ENCODE assay signal across 8 mouse cellular contexts in the genomic region with DNA sequence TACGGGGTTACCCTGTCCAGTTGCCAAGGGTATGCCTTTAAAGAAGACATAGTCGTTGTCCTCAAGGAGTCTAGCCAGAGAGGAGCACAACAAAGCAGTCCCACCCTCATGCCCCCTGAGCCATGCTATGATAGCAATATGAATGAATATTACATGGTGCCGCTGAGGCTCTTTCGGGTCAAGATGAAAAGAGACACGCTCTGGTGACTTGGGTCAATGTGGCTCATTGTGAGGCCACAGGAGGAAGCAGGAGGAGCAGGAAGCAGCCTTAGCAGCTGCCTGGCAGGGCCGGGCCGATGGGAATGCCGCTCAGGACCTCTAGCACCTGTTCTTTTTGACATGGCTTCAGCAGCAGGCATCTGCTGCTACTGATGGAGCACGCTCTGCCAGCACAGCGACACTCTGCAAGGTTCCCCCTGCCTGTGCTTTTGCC.
DNase-seq lines count a peak whose midpoint lies in the region; ATAC-seq lines count a peak whose summit lies in the region.
"Had no signal": no experiment of that assay in that cellular context is flagged by ENCODE, and none has a peak within 500 bp of the region (broad histone marks: within the 10 kb centered on the region; RNA-seq: fewer than 3 reads in every experiment).

No protein-coding gene starts in this region.

- WGBS in lung, embryonic 16.5 days = 63% methylated on average over 10 of the region's 10 CpGs
- 38% methylated on average over 10 of the region's 10 CpGs for WGBS in embryonic facial prominence, embryonic 15.5 days
- 78% methylated on average over 10 of the region's 10 CpGs for WGBS in limb, embryonic 10.5 days

- no peak overlapping the region for H3K27ac ChIP-seq in lung, embryonic 16.5 days (ENCODE audit: low read length)
- H3K27ac ChIP-seq in embryonic facial prominence, embryonic 15.5 days (replicated peaks) = no peak overlapping the region
- 0 out of 2 replicates have a peak overlapping the region, but pooled peaks have one; percentile 11 for H3K27ac ChIP-seq in limb, embryonic 10.5 days
- H3K27ac ChIP-seq: embryonic facial prominence, embryonic 13.5 days had no signal

- H3K4me3 ChIP-seq in lung, embryonic 16.5 days (ENCODE audit: low read length) = no peak overlapping the region
- no peak overlapping the region for H3K4me3 ChIP-seq in embryonic facial prominence, embryonic 15.5 days (replicated peaks)
- H3K4me3 ChIP-seq in limb, embryonic 10.5 days = no peak overlapping the region
- H3K4me3 ChIP-seq: embryonic facial prominence, embryonic 13.5 days had no signal

- H3K36me3 ChIP-seq in lung, embryonic 16.5 days (ENCODE audit: control insufficient read depth, insufficient read depth, low read length) = no peaks in the 10 kb centered on the region
- H3K36me3 ChIP-seq in embryonic facial prominence, embryonic 15.5 days = no peaks in the 10 kb centered on the region
- H3K36me3 ChIP-seq in limb, embryonic 10.5 days = no peaks in the 10 kb centered on the region
- H3K36me3 ChIP-seq: embryonic facial prominence, embryonic 13.5 days had no signal

- H3K4me1 ChIP-seq in lung, embryonic 16.5 days (replicated peaks; ENCODE audit: control insufficient read depth, insufficient read depth, low read length) = no peaks in the 10 kb centered on the region
- H3K4me1 ChIP-seq in embryonic facial prominence, embryonic 15.5 days = no peaks in the 10 kb centered on the region
- peaks cover 5% of the 10 kb centered on the region; the same call in 1 of the 2 replicates for H3K4me1 ChIP-seq in limb, embryonic 10.5 days

- H3K27me3 ChIP-seq in lung, embryonic 16.5 days (ENCODE audit: control insufficient read depth, insufficient read depth, low read depth, low read length) = no peaks in the 10 kb centered on the region
- H3K27me3 ChIP-seq in embryonic facial prominence, embryonic 15.5 days = no peaks in the 10 kb centered on the region
- H3K27me3 ChIP-seq in limb, embryonic 10.5 days (ENCODE audit: low read depth, poor library complexity, severe bottlenecking) = no peaks in the 10 kb centered on the region
- H3K27me3 ChIP-seq: embryonic facial prominence, embryonic 13.5 days had no signal

- peak; percentile 31; the same call in 1 of the 2 replicates for ATAC-seq in lung, embryonic 16.5 days (ENCODE audit: low read depth)
- ATAC-seq in embryonic facial prominence, embryonic 15.5 days (ENCODE audit: insufficient number of reproducible peaks, low FRiP score, low TSS enrichment, low read depth) = peak; percentile 54; the same call in 1 of the 2 replicates

- no peaks in the 10 kb centered on the region for H3K9me3 ChIP-seq in lung, embryonic 16.5 days (ENCODE audit: control insufficient read depth, low read length)
- H3K9me3 ChIP-seq in embryonic facial prominence, embryonic 15.5 days (replicated peaks) = no peaks in the 10 kb centered on the region
- H3K9me3 ChIP-seq in limb, embryonic 10.5 days (replicated peaks) = no peaks in the 10 kb centered on the region
- H3K9me3 ChIP-seq: embryonic facial prominence, embryonic 13.5 days had no signal

- H3K4me2 ChIP-seq in lung, embryonic 16.5 days (ENCODE audit: low read depth, low read length) = no peak overlapping the region
- H3K4me2 ChIP-seq in embryonic facial prominence, embryonic 15.5 days (replicated peaks) = no peak overlapping the region
- H3K4me2 ChIP-seq: embryonic facial prominence, embryonic 13.5 days had no signal

- no peak overlapping the region for H3K9ac ChIP-seq in lung, embryonic 16.5 days (ENCODE audit: low read length)
- no peak overlapping the region for H3K9ac ChIP-seq in embryonic facial prominence, embryonic 15.5 days
- H3K9ac ChIP-seq: embryonic facial prominence, embryonic 13.5 days had no signal

- DNase-seq in lung, adult 18-20 months = no peak
- no peak for DNase-seq in limb, embryonic 10.5 days (ENCODE audit: low spot score)
- peak; percentile 85 for DNase-seq in retina, postnatal 1 day
- DNase-seq in T-cell, adult 2 months (ENCODE audit: low spot score) = no peak
- no peak for DNase-seq in thymus, postnatal 10 days (ENCODE audit: low spot score in 2 of 2)
